Mouse (Mus musculus) heart, adult 2 months (tissue): Measurements from ENCODE around the gene Wdr27. TPM values are rescaled to one million over a fixed set of nuclear protein-coding genes. Genes with fewer than 3 reads are reported as not detected.
A peak's percentile ranks its signal among the peaks of the same experiment; 100 is the strongest.

ENCODE experiments used
- DNase-seq, 2 experiments: peaks; one replicate each; pipeline ENCODE4 v3.0.0; 2021
- H3K27ac ChIP-seq: fragments of 200-600 bp; 2 replicates; pipeline ENCODE4 v1.8.1; 2022
- H3K27me3 ChIP-seq: fragments of 200-500 bp; 2 replicates; pipeline ENCODE4 v1.6.1; 2012; ENCODE audit warnings: mild to moderate bottlenecking, low read length, inconsistent platforms, mixed read lengths; ENCODE audit not compliant: control insufficient read depth, insufficient read depth
- H3K36me3 ChIP-seq: fragments of 200-500 bp; 2 replicates; pipeline ENCODE4 v1.6.1; 2012; ENCODE audit warnings: low read length, inconsistent platforms; ENCODE audit not compliant: control insufficient read depth, insufficient read depth
- H3K4me1 ChIP-seq: fragments of 200-500 bp; 2 replicates; pipeline ENCODE4 v1.6.1; 2011; ENCODE audit warnings: low read length; ENCODE audit not compliant: control insufficient read depth, insufficient read depth
- H3K4me3 ChIP-seq: fragments of 200-600 bp; 2 replicates; pipeline ENCODE4 v1.8.1; 2022
- H3K79me2 ChIP-seq: fragments of 200-500 bp; replicated peaks from 2 replicates; pipeline ENCODE4 v1.6.1; 2012; ENCODE audit warnings: mild to moderate bottlenecking, inconsistent platforms, low read length, moderate library complexity, mixed read lengths; ENCODE audit not compliant: control insufficient read depth, insufficient read depth
- H3K9ac ChIP-seq: fragments of 200-500 bp; 2 replicates; pipeline ENCODE4 v1.6.1; 2012; ENCODE audit warnings: low read depth, mild to moderate bottlenecking, control low read depth, inconsistent platforms, low read length, mixed read lengths
- CTCF ChIP-seq: fragments of 200-600 bp; IDR thresholded peaks from 2 replicates; pipeline ENCODE4 v1.8.1; 2022; ENCODE audit warnings: antibody characterized with exemption, mild to moderate bottlenecking, moderate library complexity
- EP300 ChIP-seq: fragments of 200-500 bp; IDR thresholded peaks from 2 replicates; pipeline ENCODE4 v1.6.1; 2011; ENCODE audit warnings: low read depth, low read length, control low read depth; ENCODE audit not compliant: insufficient read depth
- POLR2A ChIP-seq: fragments of 200-500 bp; IDR thresholded peaks from 2 replicates; pipeline ENCODE4 v1.6.1; 2011; ENCODE audit warnings: mild to moderate bottlenecking, low read depth, low read length, control low read depth; ENCODE audit not compliant: insufficient read depth
- WGBS: fragments of 180-500 bp; shearing (Covaris S2); methylation state at CpG from one replicate; pipeline ENCODE4 v1.1.7; 2018; 5-methylcytosine and 5-hydroxymethylcytosine counted together
- intact Hi-C: fragments of 180-260 bp; cut with DNase I; formaldehyde crosslinking; loops from one replicate; pipeline ENCODE4 v1.15.1; 2025
- polyA plus RNA-seq: library from polyadenylated mRNA; depleted of rRNA; stranded (reverse); fragments of >200 nt; gene quantifications from 2 replicates; pipeline ENCODE4 v1.2.3, GENCODE M21; 2012
- total RNA-seq, 2 experiments: library from RNA; stranded (reverse); gene quantifications; 2 replicates each; pipeline ENCODE4 v1.2.3; 2021

Wdr27 gene
- total and polyA plus RNA-seq, 3 experiments = 0.86 to 1.1 TPM; not detected in 1

DNA sequence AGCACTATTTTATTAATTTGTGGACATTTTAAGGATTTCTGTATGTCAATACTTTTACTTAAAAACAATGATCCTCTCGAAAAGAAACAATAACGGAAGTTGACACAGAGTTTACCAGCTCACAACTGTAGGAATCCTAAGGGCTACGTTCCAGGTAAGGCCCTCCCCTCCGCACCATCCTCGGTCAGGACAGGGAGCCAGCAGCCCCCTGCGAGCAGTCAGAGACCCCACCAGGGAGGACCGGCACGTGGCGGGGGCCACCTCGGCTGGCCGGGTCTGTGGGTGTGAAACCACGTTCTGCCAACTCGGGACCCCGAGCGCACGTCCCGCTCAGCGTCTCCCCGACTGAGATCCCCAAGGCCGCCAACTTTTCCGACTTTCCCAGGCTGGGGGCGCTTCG, 17.6 kb upstream of the Wdr27 start:
- peaks cover 2% of the 10 kb centered on the region; the same call in 1 of the 2 replicates for H3K36me3 ChIP-seq
- intact Hi-C loops = no loop called here
- no peaks in the 10 kb centered on the region for H3K27me3 ChIP-seq
- H3K27ac ChIP-seq = peak overlapping the region; percentile 58
- under 1% methylated on average over 21 of the region's 23 CpGs for WGBS
- H3K4me1 ChIP-seq = peaks cover 2% of the 10 kb centered on the region
- no peak for TF ChIP-seq CTCF
- no peak for TF ChIP-seq POLR2A
- no peak for TF ChIP-seq EP300
- H3K79me2 ChIP-seq = no peaks in the 10 kb centered on the region; the same call in 1 of the 2 replicates
- peak in 1 of 2 experiments; percentile 53 for DNase-seq
- H3K9ac ChIP-seq = peak overlapping the region; percentile 73
- H3K4me3 ChIP-seq = peak overlapping the region; percentile 82

DNA sequence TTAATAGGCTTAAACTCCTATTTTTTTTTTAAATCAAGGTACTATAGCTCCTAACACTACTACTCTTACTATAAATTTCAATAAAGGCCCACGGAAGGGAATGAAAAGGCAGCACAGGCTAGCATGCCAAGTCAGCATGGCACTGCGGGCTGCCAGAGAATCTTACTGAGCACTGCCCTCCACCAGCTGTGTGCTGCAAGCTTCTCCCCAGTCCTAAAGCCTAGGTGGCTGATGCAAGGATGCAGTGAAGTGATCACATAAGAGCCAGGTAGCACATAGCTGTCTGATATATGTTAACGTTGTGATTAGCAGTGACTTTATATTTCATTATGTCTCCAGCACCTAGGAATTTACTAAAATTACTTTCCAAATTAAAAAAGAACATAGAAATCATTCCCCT, 17.0 kb upstream of the Wdr27 start:
- Histone ChIP-seq H3K79me2 (no peaks in the 10 kb centered on the region; the same call in 1 of the 2 replicates), H3K4me3 (peak overlapping the region; percentile 82), H3K4me1 (peaks cover 2% of the 10 kb centered on the region), H3K9ac (no peak overlapping the region), H3K27me3 (no peaks in the 10 kb centered on the region), H3K36me3 (peaks cover 2% of the 10 kb centered on the region; the same call in 1 of the 2 replicates), H3K27ac (no peak overlapping the region; the same call in 1 of the 2 replicates)
- WGBS = 16% methylated on average over 3 of the region's 3 CpGs
- no peak for DNase-seq
- no peak for TF ChIP-seq CTCF
- intact Hi-C loops = no loop called here

DNA sequence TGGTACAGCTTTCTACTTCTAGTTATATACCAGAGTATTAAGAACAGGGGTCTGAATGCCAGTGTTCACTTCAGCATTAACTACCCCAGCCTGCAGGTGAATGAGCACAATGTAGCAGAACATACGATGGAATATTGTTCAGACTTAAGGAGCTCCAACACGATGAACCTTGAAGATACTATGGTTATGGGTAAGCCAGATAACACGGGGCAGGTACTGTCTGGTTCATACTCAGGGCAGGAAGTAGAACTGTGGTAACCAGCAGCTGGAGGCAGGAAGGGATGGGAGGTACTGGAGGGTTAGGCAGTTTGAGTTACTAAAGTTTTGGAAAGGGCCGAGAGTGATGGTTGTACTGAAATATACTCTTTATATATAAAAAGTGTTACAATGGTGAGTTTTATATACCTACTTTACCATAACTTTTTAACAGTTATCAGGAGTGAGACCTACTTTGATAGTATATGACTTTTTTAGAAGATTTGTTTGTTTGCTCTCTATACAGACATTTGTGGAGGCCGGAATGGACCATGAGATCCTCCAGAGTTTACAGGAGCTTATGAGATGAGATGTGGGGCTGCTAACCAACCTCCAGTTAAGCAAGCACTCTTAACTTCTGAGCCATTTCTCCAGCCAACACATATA, 15.8 kb upstream of the Wdr27 start:
- Histone ChIP-seq H3K79me2 (no peaks in the 10 kb centered on the region; the same call in 1 of the 2 replicates), H3K4me1 (peaks cover 2% of the 10 kb centered on the region), H3K4me3 (no peak overlapping the region), H3K9ac (no peak overlapping the region), H3K27ac (no peak overlapping the region), H3K36me3 (peaks cover 2% of the 10 kb centered on the region), H3K27me3 (no peaks in the 10 kb centered on the region)
- no peak for DNase-seq
- TF ChIP-seq EP300 (no peak), CTCF (no peak), POLR2A (no peak)
- 68% methylated on average over 5 of the region's 5 CpGs for WGBS
- intact Hi-C loops = no loop called here

DNA sequence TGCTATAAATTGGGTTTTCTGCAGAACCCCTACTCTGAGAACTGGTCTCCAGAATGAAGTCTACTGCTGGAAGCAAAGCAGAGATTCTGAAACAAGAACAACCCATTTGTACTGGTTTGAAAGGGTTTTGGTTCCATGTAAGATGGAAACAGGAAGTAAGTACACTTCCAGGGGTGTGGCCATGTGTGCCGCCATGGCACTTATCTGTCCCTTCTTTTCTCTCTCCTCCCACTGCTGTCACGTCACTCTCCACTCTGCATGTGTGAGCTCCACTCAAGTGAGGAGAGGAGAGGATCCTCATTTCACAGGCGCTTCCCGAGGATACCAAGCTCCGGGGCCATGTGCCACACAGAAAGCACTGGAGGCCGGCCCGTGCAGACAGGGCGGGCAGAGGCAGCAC, 10.5 kb upstream of the Wdr27 start:
- H3K79me2 ChIP-seq = no peaks in the 10 kb centered on the region; the same call in 1 of the 2 replicates
- no peaks in the 10 kb centered on the region; the same call in 1 of the 2 replicates for H3K36me3 ChIP-seq
- peak in 1 of 2 experiments; percentile 27 for DNase-seq
- no peaks in the 10 kb centered on the region for H3K27me3 ChIP-seq
- H3K27ac ChIP-seq = no peak overlapping the region
- intact Hi-C loops = no loop called here
- no peak overlapping the region for H3K4me3 ChIP-seq
- 71% methylated on average over 8 of the region's 8 CpGs for WGBS
- no peaks in the 10 kb centered on the region for H3K4me1 ChIP-seq
- H3K9ac ChIP-seq = no peak overlapping the region
- TF ChIP-seq CTCF = no peak
- TF ChIP-seq POLR2A = no peak
- TF ChIP-seq EP300 = no peak

DNA sequence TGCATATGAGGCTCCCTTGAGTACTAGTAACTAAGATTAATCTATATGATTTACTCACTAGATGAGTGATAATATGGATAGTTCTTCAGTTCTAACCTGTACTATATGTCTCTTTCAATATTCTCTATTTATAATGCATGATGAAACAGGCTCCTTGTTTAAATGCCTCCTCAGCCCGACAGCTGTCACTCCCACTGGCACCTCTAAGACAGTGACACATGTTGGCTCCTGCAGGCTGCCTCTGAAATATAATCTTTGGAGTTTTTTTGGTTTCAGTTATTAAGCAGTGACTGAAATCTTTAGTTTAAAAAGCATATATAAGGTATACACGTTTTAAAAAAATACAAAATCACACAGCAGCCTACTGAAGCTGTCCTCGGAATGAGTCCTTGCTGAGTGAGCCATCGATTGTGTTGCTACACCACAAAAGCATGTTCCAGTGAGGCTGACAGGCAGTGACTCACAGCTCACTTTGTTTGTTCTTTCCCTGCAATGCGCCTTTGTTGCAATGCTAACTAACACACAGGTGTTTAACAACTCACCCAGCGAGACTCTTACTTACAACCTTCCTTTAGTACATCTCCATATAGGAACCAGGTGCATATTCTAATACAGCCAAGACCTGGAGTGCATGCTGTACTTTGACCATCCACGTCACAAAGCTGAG, 6.3 kb upstream of the Wdr27 start:
- no peaks in the 10 kb centered on the region for H3K27me3 ChIP-seq
- no peak overlapping the region for H3K27ac ChIP-seq
- no peak for TF ChIP-seq POLR2A
- TF ChIP-seq CTCF = no peak
- no peak for TF ChIP-seq EP300
- 81% methylated on average over 7 of the region's 7 CpGs for WGBS
- DNase-seq = no peak
- H3K4me1 ChIP-seq = no peaks in the 10 kb centered on the region
- H3K4me3 ChIP-seq = no peak overlapping the region
- H3K79me2 ChIP-seq = no peaks in the 10 kb centered on the region
- peaks cover 13% of the 10 kb centered on the region for H3K36me3 ChIP-seq
- H3K9ac ChIP-seq = no peak overlapping the region
- intact Hi-C loops = loop anchor here (10.0 kb wide), 3 partner anchors 616 to 876 kb away; partner anchors contain the start of genes Chd1 and Prdm9

DNA sequence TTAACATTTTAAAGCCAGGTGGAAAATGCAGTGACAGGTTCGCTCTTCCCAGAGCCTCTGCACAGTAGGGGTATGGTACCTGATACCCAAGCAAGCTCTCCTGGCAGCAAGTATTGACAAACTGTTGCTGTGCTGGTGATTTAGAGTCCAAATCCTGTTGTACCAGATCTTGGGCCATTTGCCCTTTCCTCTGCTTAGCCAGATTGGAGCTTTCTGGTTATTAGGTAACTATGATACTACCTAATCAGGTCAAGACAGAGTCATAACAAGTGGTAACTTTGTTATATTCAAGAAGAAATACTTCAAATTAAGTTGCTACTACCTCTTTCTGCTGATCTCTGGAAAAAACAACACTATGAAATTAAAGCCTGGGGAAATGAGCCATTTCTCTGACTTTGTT, 1.6 kb upstream of the Wdr27 start:
- intact Hi-C loops = loop anchor here (10.0 kb wide), 3 partner anchors 620 to 880 kb away; partner anchors contain the start of genes Chd1 and Prdm9
- Histone ChIP-seq H3K27ac (no peak overlapping the region), H3K36me3 (peaks cover 13% of the 10 kb centered on the region), H3K9ac (no peak overlapping the region), H3K4me3 (no peak overlapping the region; the same call in 1 of the 2 replicates), H3K4me1 (peaks cover 4% of the 10 kb centered on the region), H3K27me3 (no peaks in the 10 kb centered on the region), H3K79me2 (peaks cover 2% of the 10 kb centered on the region)
- WGBS = 88% methylated on average over 1 of the region's 1 CpGs
- no peak for DNase-seq
- TF ChIP-seq CTCF (no peak), EP300 (no peak), POLR2A (no peak)
